Mouse (Mus musculus): Measurements from ENCODE around the gene Asb3. TPM values are rescaled to one million over a fixed set of nuclear protein-coding genes. Genes with fewer than 3 reads are reported as not detected.
"Not testable (repeated sequence)": the region's sequence is repeated elsewhere in the genome, so short reads cannot be mapped to it uniquely, and the experiment has no call there.

The Asb3 gene
- total RNA-seq, 4 experiments from 2014 or later: 19.0 to 21.9 (median 19.8) TPM

GRCm38 (mm10) chr11:31000028-31000427 is 114.8 kb downstream of the Asb3 start:
- no peak for DNase-seq (ENCODE audit: low spot score in 2 of 2)

GRCm38 (mm10) chr11:31001169-31001908 is 116.1 kb downstream of the Asb3 start:
- DNase-seq (ENCODE audit: low spot score in 2 of 2): no peak

- DNase-seq (ENCODE audit: low spot score in 2 of 2): not testable (repeated sequence)
These were observed 124.5 kb downstream of the Asb3 start for GRCm38 (mm10) chr11:31009668-31010067.

- DNase-seq (ENCODE audit: low spot score in 2 of 2): not testable (repeated sequence)
These were observed 132.2 kb downstream of the Asb3 start for GRCm38 (mm10) chr11:31017466-31017865.

- no peak for DNase-seq (ENCODE audit: low spot score in 2 of 2)
These were observed 149.7 kb downstream of the Asb3 start for GRCm38 (mm10) chr11:31034958-31035357.

- DNase-seq (ENCODE audit: low spot score in 2 of 2): no peak
These were observed 204.8 kb downstream of the Asb3 start for GRCm38 (mm10) chr11:31089973-31090372.

- DNase-seq (ENCODE audit: low spot score in 2 of 2): no peak
These were observed 205.3 kb downstream of the Asb3 start for GRCm38 (mm10) chr11:31090478-31090978.

- not testable (repeated sequence) for DNase-seq (ENCODE audit: low spot score in 2 of 2)
These were observed 214.3 kb downstream of the Asb3 start for GRCm38 (mm10) chr11:31099519-31099918.

GRCm38 (mm10) chr11:31102188-31102587 is 217.0 kb downstream of the Asb3 start:
- no peak for DNase-seq (ENCODE audit: low spot score in 2 of 2)

GRCm38 (mm10) chr11:31105364-31105763 is 220.1 kb downstream of the Asb3 start:
- no peak for DNase-seq (ENCODE audit: low spot score in 2 of 2)

GRCm38 (mm10) chr11:31126964-31127363 is 241.7 kb downstream of the Asb3 start:
- not testable (repeated sequence) for DNase-seq (ENCODE audit: low spot score in 2 of 2)

- not testable (repeated sequence) for DNase-seq (ENCODE audit: low spot score in 2 of 2)
These were observed 248.5 kb downstream of the Asb3 start for GRCm38 (mm10) chr11:31133726-31134125.

GRCm38 (mm10) chr11:31134824-31135223 is 249.6 kb downstream of the Asb3 start:
- not testable (repeated sequence) for DNase-seq (ENCODE audit: low spot score in 2 of 2)

- not testable (repeated sequence) for DNase-seq (ENCODE audit: low spot score in 2 of 2)
These were observed 253.2 kb downstream of the Asb3 start for GRCm38 (mm10) chr11:31138394-31138793.

Other genes with a start within 250 kb of the Asb3 start
- 10 to 100 TPM; 17.7 to 25.4 (median 22.8) TPM for gene Acyp2, start 235.8 kb upstream of the Asb3 start, total RNA-seq (2022)
- 10 to 100 TPM; 43.8 to 53.8 (median 47.3) TPM for gene Psme4, start 113.7 kb upstream of the Asb3 start, total RNA-seq (2022)
- 10 to 100 TPM; 10.4 to 13.3 (median 12.4) TPM for gene Gpr75, start 58 bp upstream of the Asb3 start, total RNA-seq (2022)
- 10 to 100 TPM; 65.0 to 78.3 (median 68.4) TPM for gene Erlec1, start 68.9 kb downstream of the Asb3 start, total RNA-seq (2022)
- 10 to 100 TPM; 12.4 to 14.1 (median 13.3) TPM for gene Chac2, start 100.9 kb downstream of the Asb3 start, total RNA-seq (2022)